Mouse (Mus musculus) adrenal gland, postnatal 14 days (tissue): ENCODE results near the gene Lsg1. TPM values are rescaled to one million over a fixed set of nuclear protein-coding genes. Genes with fewer than 3 reads are reported as not detected.

Source experiments
- DNase-seq: peaks from one replicate; pipeline ENCODE4 v3.0.0; 2021; ENCODE audit warnings: mixed read lengths
- total RNA-seq: library from RNA; stranded (reverse); gene quantifications from 2 replicates; pipeline ENCODE4 v1.2.3, GENCODE M21; 2021

The Lsg1 gene
- total RNA-seq, 1 experiment from 2014 or later = 31.0 TPM

- DNase-seq = no peak
These were observed 68.8 kb downstream of the Lsg1 start for GRCm38 (mm10) chr16:30518635-30519034.

- DNase-seq = peak; percentile 46
These were observed 69.6 kb downstream of the Lsg1 start for GRCm38 (mm10) chr16:30517666-30518283.

DNA sequence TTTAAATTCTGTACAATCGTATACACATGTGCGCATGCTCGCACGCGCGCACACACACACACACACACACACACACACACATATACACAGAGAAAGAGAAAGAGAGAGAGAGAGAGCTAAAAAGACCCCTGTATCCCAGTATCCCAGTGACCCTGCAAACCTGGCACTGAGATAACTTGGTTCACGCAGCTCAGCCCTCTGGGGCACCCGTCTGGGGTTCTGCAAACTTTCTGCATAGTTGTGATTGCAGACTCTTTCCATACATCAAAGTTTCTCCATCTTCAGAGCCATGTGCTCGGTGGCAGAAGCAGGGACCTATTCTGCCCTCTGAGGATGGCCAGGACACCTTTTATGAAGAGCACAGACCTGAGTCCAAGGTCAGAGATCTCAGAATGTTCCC, 70.4 kb downstream of the Lsg1 start:
- no peak for DNase-seq

DNA sequence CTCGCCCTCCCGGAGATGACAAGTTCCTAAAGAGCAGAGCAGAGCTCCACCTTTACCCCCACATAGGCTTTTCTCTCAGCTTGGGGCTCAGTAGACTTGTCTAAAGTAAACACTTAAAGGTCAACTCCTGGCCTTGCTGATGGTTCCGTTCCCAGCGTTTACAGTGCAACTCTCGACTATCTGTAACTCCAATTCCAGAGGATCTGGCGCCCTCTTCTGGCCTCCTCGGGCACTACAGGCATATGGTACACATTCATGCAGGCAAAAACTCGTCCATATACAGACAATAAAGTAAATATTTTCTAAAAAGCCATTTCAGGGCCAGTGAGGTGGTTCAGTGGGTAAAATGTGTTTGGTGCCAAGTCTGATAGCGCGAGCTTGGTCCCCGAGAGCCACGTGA, 72.0 kb downstream of the Lsg1 start:
- peak; percentile 42 for DNase-seq

DNA sequence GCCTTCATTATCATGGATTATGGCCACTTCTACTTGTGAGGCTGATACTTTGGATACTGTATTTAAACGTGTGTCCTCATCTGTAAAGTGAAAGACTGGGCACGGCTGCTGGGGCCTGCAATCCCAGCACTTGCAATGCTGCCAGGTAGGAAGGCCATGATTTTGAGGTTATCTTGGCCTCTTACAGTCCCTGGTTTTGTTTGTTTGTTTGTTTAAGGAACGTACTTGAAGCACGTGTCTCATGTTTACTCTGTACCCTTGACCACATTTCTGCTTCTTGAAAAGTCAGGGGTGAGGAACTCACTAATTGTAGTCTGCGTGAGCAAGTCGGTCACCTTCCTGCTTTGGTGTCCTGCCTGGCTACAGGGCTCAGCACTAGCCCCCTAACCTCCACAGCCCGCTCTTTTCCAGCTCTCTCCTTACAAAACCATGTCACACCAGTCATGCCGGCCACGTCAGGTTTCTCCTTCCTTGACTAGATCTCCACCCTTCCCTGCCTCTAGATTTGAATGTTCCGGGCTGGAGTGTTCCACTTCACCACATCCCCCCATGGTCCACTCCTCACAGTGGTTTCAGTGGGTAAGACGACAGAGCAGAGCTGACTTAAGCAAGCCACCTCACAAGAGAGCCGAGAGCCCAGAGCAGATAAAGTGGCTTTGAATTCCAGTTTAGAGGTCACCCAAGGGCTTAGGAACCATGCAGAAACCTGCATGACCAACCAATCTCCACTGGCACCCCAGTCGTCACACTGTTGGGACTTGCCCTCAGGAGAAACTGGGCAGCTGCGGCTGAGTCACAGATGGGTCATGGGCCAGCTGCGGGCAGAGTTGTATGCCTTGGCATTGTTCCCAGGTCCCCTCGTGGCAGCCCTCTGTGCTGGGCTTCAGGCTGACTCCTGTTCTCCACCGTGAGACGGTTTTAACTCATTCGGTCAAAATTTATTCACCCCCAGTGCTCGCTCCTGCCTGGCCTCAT, 74.1 kb downstream of the Lsg1 start:
- peak; percentile 83 for DNase-seq

DNA sequence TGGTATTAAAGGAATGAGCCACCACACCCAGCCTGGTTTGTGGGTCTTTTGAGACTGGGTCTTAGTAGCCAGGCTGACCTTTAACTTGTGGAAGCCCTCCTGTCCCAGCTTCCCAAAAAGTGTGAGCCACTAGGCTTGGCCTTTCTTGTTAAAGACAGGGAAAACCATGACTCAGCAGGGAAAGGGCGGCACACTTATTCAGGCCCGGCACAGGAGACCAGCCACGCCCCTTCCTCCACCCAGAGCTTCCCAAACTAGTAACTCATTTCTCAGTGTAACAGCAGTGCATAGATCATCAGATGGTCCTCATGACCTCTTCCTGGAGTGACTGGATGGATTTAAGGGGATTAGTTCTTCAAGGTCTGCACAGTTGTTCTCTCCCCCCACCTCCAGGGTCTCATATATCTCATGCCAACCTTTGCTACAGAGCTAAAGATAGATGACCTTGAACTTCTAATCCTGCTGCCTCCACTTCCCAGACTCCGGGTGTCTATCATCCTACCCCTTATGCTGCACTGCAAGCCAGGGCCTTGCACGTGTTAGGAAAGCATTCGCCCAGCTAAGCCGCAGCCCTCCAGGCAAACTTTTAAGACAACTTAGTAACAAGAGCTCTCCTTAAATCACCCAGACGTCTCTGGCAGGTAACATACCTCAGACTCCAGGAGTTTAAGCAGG, 74.9 kb downstream of the Lsg1 start:
- peak; percentile 80 for DNase-seq

DNA sequence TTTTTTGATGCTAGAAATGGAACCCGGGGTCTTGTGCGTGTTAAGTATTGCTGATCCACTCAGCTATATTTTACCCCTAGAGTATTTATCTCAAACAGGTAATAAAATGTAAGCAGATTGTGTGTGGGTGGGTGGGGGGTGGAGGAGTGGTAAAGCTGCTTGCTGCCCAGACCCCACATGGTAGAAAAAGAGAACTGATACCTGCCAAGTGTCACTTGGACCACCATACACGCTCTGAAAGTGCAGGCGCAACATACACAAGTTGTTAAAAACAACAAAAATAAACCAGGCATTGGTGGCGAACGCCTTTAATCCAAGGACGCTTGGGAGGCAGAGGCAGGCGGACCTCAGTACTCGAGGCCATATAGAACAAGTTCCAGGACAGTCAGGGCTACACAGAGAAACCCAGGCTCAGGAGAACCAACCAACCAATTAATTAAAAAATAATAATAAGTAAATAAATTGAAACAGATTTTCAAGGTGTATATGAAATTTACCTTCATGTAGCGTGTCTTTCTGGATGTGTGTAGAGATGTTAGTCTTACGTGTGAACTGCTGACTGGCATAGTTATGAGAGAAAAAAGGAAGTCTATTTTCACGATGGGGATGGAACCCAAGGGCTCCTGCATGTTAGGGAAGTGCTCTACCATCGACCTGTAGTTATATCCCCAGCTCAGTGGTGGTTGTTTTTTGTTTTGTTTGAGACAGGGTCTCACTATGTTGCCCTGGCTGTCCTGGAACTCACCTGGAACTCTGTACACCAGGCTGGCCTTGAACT, 75.6 kb downstream of the Lsg1 start:
- DNase-seq = no peak

GRCm38 (mm10) chr16:30510504-30511451, 76.6 kb downstream of the Lsg1 start:
- peak; percentile 94 for DNase-seq

Other genes starting within 250 kb of the Lsg1 start
- 87.9 and 91.7 TPM in 2 replicates for gene Atp13a3, start 181.6 kb downstream of the Lsg1 start, total RNA-seq
- gene Tmem44, start 36.8 kb downstream of the Lsg1 start, total RNA-seq = 6.0 and 9.1 TPM in 2 replicates
- 33.6 and 48.4 TPM in 2 replicates for gene Fam43a, start 12.1 kb upstream of the Lsg1 start, total RNA-seq